Mouse (Mus musculus): Measurements from ENCODE around the gene Lamtor5. TPM values are rescaled to one million over a fixed set of nuclear protein-coding genes. Genes with fewer than 3 reads are reported as not detected.

The Lamtor5 gene
- polyA plus RNA-seq, 1 experiment: 163 TPM

DNA sequence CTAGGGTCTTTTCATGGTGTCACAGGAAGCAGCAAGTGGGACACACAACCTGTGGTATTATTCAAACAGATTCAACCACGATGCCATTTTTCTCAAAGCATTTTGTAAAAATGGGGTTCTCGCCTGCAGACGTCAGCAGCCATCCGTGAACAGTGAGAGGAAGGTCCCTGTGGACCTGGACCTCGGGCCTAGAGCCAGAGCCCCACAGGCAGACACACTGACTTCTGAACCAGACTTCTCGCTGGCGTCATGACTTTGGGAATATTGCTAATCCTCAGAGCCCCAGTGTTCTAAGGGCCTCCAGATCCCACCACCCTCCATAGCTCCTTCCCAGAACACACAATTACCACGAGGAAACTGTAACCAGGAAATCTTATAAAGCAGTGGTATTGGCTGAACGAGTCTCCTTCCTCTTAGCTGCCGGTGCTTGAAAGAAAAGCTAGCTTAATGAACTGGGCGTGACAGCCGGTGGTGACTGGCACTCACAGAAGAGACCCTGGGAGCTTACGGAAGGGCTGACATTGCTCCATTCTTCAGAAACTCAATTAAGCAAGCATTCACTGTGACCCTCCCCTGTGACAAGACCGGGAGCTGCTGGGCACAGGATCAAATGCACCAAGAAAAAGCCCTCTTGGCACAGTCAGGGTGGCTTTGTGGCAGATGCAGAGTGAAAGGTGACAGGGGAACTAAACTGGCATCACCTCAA lies 37.1 kb upstream of the Lamtor5 start:
- H3K27me3 ChIP-seq (ENCODE audit: control insufficient read depth, insufficient read depth, insufficient read length): no peaks in the 10 kb centered on the region
- TF ChIP-seq MYOG (IDR thresholded peaks at IDR 0.05; ENCODE audit: control insufficient read depth, extremely low read depth, insufficient read length) (no peak), MAX (IDR thresholded peaks at IDR 0.05) (no peak), CEBPB (IDR thresholded peaks at IDR 0.05; ENCODE audit: low read depth) (no peak), CTCF (IDR thresholded peaks at IDR 0.05; ENCODE audit: control insufficient read depth, insufficient read depth, insufficient read length) (no peak), USF1 (IDR thresholded peaks at IDR 0.05; ENCODE audit: low read depth) (no peak), MYOD1 (IDR thresholded peaks at IDR 0.05; ENCODE audit: control insufficient read depth, insufficient read length, low read depth) (no peak), FOSL1 (IDR thresholded peaks at IDR 0.05; ENCODE audit: insufficient read depth, low read length, poor library complexity, severe bottlenecking) (no peak)
- H3K79me2 ChIP-seq (ENCODE audit: control insufficient read depth, insufficient read depth): no peaks in the 10 kb centered on the region
- H3K4me3 ChIP-seq (ENCODE audit: insufficient read depth, poor library complexity, severe bottlenecking): no peak overlapping the region
- no peak overlapping the region for H3ac ChIP-seq (ENCODE audit: control insufficient read depth, insufficient read length, low read depth)
- H3K36me3 ChIP-seq (ENCODE audit: control insufficient read depth, insufficient read depth): no peaks in the 10 kb centered on the region
- H3K79me3 ChIP-seq (ENCODE audit: low read depth): no peaks in the 10 kb centered on the region

DNA sequence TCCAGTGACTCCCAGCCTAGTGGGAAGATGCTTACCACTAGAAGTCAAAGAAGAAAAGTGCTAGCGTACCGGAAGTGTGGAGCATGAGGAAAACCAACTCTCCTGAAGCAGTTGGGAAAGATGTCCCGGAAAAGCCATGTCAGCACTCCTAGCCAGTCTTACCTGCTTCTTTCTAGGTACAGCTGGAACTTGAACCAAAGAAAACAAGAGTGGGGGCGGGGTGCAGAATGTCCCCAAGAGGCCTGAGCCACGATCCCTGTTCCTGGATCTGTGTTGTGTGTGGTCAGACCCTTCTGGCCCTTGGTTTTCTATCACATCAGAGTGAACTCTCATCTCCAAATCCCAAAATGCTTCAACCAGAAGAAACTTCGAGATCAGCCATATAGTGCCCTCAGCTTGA lies 31.8 kb upstream of the Lamtor5 start:
- H3K27me3 ChIP-seq (ENCODE audit: control insufficient read depth, insufficient read depth, insufficient read length): no peaks in the 10 kb centered on the region
- H3K4me3 ChIP-seq (ENCODE audit: insufficient read depth, poor library complexity, severe bottlenecking): no peak overlapping the region
- no peak overlapping the region for H3ac ChIP-seq (ENCODE audit: control insufficient read depth, insufficient read length, low read depth)
- no peaks in the 10 kb centered on the region for H3K36me3 ChIP-seq (ENCODE audit: control insufficient read depth, insufficient read depth)
- no peaks in the 10 kb centered on the region for H3K79me2 ChIP-seq (ENCODE audit: control insufficient read depth, insufficient read depth)
- TF ChIP-seq FOSL1 (IDR thresholded peaks at IDR 0.05; ENCODE audit: insufficient read depth, low read length, poor library complexity, severe bottlenecking) (no peak), MYOD1 (IDR thresholded peaks at IDR 0.05; ENCODE audit: control insufficient read depth, insufficient read length, low read depth) (no peak), CTCF (IDR thresholded peaks at IDR 0.05; ENCODE audit: control insufficient read depth, insufficient read depth, insufficient read length) (no peak), MYOG (IDR thresholded peaks at IDR 0.05; ENCODE audit: control insufficient read depth, extremely low read depth, insufficient read length) (no peak), MAX (IDR thresholded peaks at IDR 0.05) (no peak), USF1 (IDR thresholded peaks at IDR 0.05; ENCODE audit: low read depth) (no peak), CEBPB (IDR thresholded peaks at IDR 0.05; ENCODE audit: low read depth) (no peak)
- no peaks in the 10 kb centered on the region for H3K79me3 ChIP-seq (ENCODE audit: low read depth)

DNA sequence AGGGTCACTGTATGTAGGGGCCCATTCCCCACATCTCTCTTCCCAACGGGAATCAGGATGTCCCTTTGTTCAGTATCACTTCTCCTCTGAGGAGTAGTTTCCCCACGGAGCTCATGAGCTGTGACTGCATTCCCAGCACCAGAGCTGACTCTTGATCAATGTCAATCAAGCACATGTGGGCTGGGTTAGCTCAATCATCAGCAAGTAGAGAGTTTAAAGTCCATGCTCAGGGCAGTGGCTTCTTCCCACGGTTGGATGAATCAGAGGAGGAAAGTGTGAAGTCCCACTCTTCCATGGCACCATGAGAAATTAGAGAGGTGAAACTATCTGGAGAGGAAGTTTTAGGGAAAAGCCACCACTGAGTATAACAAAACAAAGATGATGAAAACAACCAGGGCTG lies 29.6 kb upstream of the Lamtor5 start:
- H3ac ChIP-seq (ENCODE audit: control insufficient read depth, insufficient read length, low read depth): no peak overlapping the region
- no peaks in the 10 kb centered on the region for H3K79me3 ChIP-seq (ENCODE audit: low read depth)
- no peak for TF ChIP-seq MYOG (IDR thresholded peaks at IDR 0.05; ENCODE audit: control insufficient read depth, extremely low read depth, insufficient read length)
- TF ChIP-seq FOSL1 (IDR thresholded peaks at IDR 0.05; ENCODE audit: insufficient read depth, low read length, poor library complexity, severe bottlenecking): no peak
- TF ChIP-seq CTCF (IDR thresholded peaks at IDR 0.05; ENCODE audit: control insufficient read depth, insufficient read depth, insufficient read length): no peak
- TF ChIP-seq CEBPB (IDR thresholded peaks at IDR 0.05; ENCODE audit: low read depth): no peak
- TF ChIP-seq MAX (IDR thresholded peaks at IDR 0.05): no peak
- no peak for TF ChIP-seq USF1 (IDR thresholded peaks at IDR 0.05; ENCODE audit: low read depth)
- TF ChIP-seq MYOD1 (IDR thresholded peaks at IDR 0.05; ENCODE audit: control insufficient read depth, insufficient read length, low read depth): no peak
- no peaks in the 10 kb centered on the region for H3K27me3 ChIP-seq (ENCODE audit: control insufficient read depth, insufficient read depth, insufficient read length)
- H3K79me2 ChIP-seq (ENCODE audit: control insufficient read depth, insufficient read depth): no peaks in the 10 kb centered on the region
- H3K4me3 ChIP-seq (ENCODE audit: insufficient read depth, poor library complexity, severe bottlenecking): no peak overlapping the region
- no peaks in the 10 kb centered on the region for H3K36me3 ChIP-seq (ENCODE audit: control insufficient read depth, insufficient read depth)

DNA sequence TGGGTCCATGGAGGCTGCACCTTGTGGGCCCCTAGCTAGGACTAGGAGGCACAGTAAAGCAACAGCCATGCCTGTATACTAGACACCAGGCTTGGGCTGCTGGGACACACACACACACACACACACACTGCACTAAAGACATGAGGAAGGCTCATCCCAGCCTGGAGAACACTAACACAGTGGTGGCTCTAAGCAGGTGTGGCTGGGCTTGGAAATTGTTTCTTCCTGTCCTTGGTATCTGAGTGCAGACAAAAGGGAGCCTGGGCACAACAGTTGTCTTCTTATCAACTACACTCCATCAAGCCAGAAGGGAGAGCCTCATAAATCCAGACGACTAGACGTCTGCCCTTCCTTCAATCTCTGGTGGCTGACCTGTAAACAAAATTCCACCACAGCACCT lies 28.3 kb upstream of the Lamtor5 start:
- no peaks in the 10 kb centered on the region for H3K27me3 ChIP-seq (ENCODE audit: control insufficient read depth, insufficient read depth, insufficient read length)
- no peaks in the 10 kb centered on the region for H3K36me3 ChIP-seq (ENCODE audit: control insufficient read depth, insufficient read depth)
- no peak overlapping the region for H3K4me3 ChIP-seq (ENCODE audit: insufficient read depth, poor library complexity, severe bottlenecking)
- no peaks in the 10 kb centered on the region for H3K79me3 ChIP-seq (ENCODE audit: low read depth)
- TF ChIP-seq USF1 (IDR thresholded peaks at IDR 0.05; ENCODE audit: low read depth) (no peak), MYOD1 (IDR thresholded peaks at IDR 0.05; ENCODE audit: control insufficient read depth, insufficient read length, low read depth) (no peak), MAX (IDR thresholded peaks at IDR 0.05) (no peak), CEBPB (IDR thresholded peaks at IDR 0.05; ENCODE audit: low read depth) (no peak), CTCF (IDR thresholded peaks at IDR 0.05; ENCODE audit: control insufficient read depth, insufficient read depth, insufficient read length) (no peak), MYOG (IDR thresholded peaks at IDR 0.05; ENCODE audit: control insufficient read depth, extremely low read depth, insufficient read length) (no peak), FOSL1 (IDR thresholded peaks at IDR 0.05; ENCODE audit: insufficient read depth, low read length, poor library complexity, severe bottlenecking) (no peak)
- H3K79me2 ChIP-seq (ENCODE audit: control insufficient read depth, insufficient read depth): no peaks in the 10 kb centered on the region
- no peak overlapping the region for H3ac ChIP-seq (ENCODE audit: control insufficient read depth, insufficient read length, low read depth)

DNA sequence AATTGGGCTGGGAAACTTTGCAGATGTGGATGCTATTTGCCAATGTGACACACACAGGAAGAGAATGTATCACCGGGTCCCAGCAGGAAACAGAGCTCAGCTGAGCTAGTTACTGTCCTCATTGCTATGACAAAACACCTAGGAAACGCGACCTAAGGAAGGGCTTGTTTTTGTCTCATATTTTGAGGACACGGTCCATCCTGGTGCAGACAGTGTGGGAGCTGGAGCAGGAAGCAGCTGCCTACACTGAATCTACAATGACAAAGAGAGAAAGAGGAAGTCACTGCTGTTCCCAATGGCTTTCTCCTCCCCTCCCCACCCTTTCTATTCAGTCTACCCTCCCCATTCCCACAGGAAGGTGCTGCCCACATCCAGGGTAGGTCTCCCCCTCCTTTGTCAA lies 26.6 kb upstream of the Lamtor5 start:
- TF ChIP-seq USF1 (IDR thresholded peaks at IDR 0.05; ENCODE audit: low read depth): no peak
- no peak for TF ChIP-seq CTCF (IDR thresholded peaks at IDR 0.05; ENCODE audit: control insufficient read depth, insufficient read depth, insufficient read length)
- TF ChIP-seq CEBPB (IDR thresholded peaks at IDR 0.05; ENCODE audit: low read depth): no peak
- no peak for TF ChIP-seq MYOD1 (IDR thresholded peaks at IDR 0.05; ENCODE audit: control insufficient read depth, insufficient read length, low read depth)
- no peak for TF ChIP-seq MAX (IDR thresholded peaks at IDR 0.05)
- TF ChIP-seq FOSL1 (IDR thresholded peaks at IDR 0.05; ENCODE audit: insufficient read depth, low read length, poor library complexity, severe bottlenecking): no peak
- no peak for TF ChIP-seq MYOG (IDR thresholded peaks at IDR 0.05; ENCODE audit: control insufficient read depth, extremely low read depth, insufficient read length)
- Histone ChIP-seq H3K79me2 (ENCODE audit: control insufficient read depth, insufficient read depth) (no peaks in the 10 kb centered on the region), H3K79me3 (ENCODE audit: low read depth) (no peaks in the 10 kb centered on the region)

More for the DNA sequence above, 26.6 kb upstream of the Lamtor5 start:
- no peak overlapping the region for H3ac ChIP-seq (ENCODE audit: control insufficient read depth, insufficient read length, low read depth)
- no peaks in the 10 kb centered on the region for H3K27me3 ChIP-seq (ENCODE audit: control insufficient read depth, insufficient read depth, insufficient read length)
- no peaks in the 10 kb centered on the region for H3K36me3 ChIP-seq (ENCODE audit: control insufficient read depth, insufficient read depth)
- no peak overlapping the region for H3K4me3 ChIP-seq (ENCODE audit: insufficient read depth, poor library complexity, severe bottlenecking)
